Mouse (Mus musculus) adrenal gland, postnatal 14 days (tissue): ENCODE results near the gene 4930447C04Rik. TPM values are rescaled to one million over a fixed set of nuclear protein-coding genes. Genes with fewer than 3 reads are reported as not detected.
A peak's percentile ranks its signal among the peaks of the same experiment; 100 is the strongest.

Source experiments
- DNase-seq: peaks from one replicate; pipeline ENCODE4 v3.0.0; 2021; ENCODE audit warnings: mixed read lengths
- total RNA-seq: library from RNA; stranded (reverse); gene quantifications from 2 replicates; pipeline ENCODE4 v1.2.3, GENCODE M21; 2021

4930447C04Rik gene
- total RNA-seq, 1 experiment from 2014 or later = 1.1 TPM

DNA sequence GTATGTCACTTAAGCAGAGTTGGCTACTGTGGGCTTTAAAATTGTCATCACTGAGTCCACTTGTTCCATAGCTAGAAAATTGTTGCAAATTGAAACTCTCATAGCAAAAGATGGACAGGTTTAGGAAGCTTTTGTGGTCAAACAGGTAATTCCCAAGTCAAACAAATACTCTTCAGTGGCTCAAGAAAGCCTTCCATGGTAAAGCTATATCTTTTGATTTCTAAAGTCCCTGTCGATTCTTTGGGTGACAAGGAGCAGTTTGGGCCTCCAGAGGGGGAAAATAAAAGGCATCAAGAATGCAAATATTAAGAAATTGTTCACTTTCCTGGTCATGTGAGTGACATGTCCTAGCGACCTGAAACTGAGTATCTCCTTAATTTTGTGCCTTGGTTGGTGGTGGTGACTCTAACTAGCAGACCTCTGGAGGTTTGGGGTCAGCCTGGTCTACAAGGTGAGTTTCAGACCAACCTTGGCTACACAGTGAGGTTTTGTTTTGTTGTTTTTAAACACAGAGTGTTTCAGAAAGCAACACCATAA, 3.1 kb upstream of the 4930447C04Rik start:
- DNase-seq = no peak

DNA sequence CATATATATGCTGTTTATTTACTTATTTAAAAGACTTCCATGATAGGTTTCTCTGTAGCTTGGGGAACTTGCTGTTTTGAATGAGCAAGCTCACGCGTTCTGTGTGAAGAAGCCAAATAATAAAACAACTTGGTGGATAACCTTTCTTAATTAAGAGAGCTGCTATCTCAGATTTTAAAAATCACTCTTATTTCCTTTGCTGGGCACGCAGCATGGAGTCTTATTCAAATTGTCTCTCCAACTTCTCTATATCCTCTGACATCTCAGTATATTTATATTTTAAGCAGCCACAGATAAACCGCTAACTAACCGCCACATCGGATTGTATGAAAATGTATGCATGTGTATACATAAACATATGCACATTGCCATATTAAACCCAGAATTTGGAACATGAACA, 1.6 kb upstream of the 4930447C04Rik start:
- DNase-seq = no peak

DNA sequence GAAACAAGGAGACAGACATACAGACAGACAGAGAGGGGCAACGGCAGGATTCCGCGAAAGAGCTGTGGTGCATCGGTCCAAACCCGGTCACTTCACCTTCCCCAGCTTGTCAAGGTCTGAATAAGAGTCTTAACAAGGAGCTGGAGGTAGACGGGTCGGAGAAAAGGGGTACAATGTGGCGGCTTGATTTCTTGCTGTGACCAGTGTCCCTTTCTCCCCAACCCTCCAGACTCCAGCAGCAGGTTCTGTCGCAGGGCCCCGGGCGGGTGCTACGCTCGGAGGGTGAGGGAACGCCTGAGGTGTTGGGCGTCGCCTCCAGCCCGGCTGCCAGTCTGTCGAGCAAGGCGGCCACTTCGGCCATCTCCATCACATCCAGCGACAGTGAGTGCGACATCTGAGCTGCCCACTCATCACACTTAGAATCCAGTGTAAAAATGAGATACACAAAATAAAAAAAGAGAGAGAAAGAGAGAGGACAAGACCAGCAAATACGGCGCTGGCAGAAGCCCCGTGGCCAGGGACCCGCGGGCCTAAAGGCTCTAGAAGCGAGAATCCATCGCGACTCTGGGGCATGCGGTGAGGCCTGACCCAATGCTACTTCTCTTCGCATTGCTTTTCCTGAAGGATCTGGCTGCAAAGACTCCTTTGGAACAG, 951 bp upstream of the 4930447C04Rik start:
- no peak for DNase-seq

DNA sequence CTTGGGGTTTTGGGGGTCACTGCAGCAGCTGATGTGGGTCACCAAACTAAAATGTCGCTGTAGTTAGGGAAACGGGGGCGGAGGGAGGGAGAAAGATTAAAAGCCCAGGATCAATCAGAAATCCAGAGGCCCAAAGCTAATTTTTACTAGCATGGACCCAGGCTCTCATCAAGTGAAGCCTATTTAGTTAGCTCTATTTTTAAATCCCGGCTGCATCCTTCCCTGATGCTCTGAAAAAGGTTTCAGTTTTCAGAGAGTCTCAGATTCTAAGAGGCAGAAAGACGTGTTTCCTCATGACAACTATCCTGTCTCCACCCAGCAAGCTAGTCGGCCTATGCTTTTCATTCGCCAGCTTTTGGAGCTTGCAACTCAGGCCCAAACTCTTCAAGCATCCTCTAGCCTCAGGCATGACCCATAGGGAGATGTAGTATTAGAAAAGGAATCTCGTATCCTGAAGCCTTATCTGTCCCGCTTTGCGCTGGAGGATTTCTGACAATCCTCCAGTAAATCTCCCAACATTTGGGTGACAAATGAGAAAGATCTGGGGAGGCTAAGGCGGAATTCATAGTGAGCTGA, 336 bp upstream of the 4930447C04Rik start:
- no peak for DNase-seq

DNA sequence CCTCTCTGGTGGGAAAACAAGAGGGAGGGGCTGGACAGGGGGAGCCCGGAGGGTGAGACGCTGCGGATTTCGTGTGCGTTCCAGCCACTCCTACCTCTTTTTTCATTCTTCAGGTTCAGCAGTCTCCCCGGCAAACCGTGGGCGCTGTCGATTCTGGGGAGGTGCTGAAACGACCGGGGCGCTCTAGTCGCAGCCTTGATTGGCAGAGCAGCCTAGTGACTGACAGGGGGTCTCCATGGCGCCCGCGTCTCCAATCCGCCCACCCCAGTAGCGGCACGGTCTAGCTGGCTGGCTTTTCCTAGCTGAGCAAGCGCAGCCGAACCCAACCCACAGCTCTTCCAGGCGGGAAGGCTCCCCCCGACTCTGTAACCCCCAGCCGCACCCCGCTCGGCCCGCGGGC, 958 bp downstream of the 4930447C04Rik start, which contains the start of gene Six6:
TSS of gene Six6 (plus strand) at position 277 of the 400 bp plus-strand sequence.
- peak; percentile 45 for DNase-seq

DNA sequence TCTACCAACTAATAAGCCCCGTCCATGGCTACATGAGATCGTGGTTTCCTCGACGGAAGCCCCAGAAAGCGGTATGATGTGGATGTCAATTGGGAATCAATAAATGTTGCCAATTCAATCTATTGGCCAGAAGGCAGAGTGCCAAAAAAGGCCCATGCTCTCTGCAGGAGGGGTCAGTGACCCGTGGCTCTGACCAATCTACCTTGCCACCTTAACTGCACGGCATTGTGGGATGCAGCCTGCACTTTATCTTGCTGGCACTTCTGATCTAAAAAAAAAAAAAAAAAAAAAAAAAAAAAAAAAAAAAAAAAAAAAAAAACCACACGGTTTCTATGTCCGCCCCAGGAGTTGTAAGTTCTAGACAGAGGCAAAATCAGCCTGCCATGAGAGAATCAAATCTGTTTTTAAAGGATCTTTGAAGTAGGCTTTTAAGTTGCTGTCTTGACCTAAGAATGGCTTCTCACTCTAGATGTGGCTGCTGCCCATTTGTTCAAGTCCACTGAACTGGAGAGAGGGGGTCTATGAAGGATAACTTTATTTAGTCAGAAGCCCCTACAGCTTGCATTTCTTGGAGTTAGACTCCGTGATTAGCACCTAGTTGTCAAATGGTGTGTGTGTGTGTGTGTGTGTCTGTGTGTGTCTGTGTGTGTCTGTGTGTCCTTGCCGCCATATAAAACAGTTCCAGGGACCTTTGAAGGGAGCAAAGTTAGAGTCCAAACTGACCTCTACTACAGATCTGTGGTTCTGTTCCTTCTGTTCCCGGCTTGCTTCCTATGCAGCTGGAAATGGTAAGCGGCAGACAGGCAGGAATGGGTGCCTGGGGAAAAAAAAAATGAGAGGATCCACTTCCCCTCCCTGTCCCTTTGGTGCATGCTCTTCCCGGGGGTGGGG, 1.7 kb downstream of the 4930447C04Rik start:
- DNase-seq = no peak

DNA sequence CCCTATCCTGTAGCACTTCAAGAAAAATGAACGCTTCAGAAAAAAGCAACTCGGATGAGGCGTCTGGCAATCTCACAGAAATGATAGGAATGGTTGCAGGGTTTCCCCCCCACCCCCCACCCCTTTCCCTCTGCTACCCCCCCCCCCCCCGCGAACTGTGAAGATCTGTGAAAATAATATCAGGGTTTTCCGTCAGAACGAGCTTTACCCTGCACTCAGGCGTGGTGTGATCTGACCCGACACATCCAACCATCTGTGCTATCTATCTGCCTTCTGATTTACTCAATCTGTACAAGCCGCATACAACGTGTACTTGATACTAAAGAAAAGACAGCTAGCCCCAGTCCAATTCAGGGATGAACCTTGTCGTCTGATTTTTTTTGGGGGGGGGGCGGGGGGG, 2.4 kb downstream of the 4930447C04Rik start:
- DNase-seq = no peak

DNA sequence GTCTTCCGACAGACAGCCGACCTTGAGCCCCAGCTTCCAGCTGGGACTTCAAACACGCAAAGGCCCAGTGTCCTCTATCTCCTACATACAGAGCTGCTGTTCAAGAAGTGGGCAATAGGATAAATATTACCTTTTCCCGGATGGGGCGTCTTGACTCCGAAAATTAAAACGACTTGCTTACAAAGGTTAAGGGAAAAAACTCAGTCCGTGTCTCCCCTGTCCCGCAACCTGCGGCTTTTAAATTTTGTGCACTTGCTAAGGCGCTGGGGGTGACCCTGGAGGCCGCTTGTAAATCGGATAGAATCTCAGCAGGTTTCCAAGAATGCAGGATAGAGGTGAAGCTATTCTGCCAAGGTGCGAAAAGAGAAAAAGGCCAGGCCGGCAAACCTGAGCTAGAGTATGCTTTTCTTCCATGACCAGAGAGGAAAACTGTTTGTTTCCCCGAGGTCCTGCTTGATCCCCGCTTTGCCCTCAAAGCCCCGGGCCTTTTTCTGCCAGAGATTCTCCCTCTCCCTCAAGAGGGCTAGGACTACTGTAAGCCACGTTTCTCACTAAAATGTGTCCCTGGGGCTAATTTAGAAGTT, 2.9 kb downstream of the 4930447C04Rik start:
- no peak for DNase-seq

DNA sequence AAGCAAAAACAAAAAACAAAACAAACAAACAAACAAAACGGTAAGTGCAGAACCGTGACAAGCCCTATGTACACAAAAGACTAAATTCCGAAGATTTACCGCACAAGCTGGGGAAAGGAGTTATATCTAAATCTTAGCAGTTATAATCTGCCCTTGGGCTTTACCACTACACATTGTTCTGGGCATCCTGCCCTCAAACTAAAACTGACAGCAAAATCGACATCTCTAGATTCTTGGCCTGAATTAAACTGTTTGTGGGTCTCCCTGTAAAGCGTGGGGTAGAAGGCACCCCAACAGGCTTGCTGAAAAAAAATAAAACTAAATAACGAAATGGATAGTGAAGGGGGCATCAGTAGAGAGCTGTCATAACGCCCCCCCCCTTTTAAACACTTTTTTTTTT, 3.8 kb downstream of the 4930447C04Rik start:
- DNase-seq = no peak

DNA sequence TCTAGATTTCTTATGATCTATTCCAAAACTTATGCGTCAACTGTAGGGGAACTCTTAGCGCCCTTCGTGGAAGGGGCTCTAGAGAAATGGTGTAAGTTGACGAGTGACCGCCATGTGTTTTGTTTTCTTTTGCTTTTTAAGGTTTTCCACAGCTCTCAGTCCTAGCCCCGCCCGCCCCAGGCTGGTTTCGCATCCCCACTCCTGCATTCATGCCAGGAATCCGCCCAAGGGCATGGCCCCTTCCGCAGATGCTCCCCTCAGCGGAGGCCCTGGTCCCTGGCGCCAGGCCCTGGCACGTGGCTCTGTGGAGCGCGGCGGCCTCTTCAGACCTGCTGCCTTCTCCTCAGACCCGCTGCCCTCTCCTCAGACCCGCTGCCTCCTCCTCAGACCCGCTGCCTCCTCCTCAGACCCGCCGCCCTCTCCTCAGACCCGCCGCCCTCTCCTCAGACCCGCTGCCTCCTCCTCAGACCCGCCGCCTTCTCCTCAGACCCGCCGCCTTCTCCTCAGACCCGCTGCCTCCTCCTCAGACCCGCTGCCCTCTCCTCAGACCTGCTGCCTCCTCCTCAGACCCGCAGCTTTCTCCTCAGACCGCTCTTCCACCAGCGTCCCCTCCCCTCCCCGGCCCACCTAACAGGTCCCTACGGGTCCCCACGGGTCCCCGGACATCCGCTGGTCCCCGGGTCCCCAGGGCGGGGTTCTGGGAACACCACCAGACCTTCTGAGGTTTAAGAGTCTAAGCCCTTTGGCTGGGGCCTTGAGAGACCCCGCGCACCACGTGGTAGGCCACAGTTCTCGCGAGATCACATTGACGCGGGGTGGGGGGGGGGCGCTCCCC, 23.2 kb downstream of the 4930447C04Rik start:
- DNase-seq = peak; percentile 57

DNA sequence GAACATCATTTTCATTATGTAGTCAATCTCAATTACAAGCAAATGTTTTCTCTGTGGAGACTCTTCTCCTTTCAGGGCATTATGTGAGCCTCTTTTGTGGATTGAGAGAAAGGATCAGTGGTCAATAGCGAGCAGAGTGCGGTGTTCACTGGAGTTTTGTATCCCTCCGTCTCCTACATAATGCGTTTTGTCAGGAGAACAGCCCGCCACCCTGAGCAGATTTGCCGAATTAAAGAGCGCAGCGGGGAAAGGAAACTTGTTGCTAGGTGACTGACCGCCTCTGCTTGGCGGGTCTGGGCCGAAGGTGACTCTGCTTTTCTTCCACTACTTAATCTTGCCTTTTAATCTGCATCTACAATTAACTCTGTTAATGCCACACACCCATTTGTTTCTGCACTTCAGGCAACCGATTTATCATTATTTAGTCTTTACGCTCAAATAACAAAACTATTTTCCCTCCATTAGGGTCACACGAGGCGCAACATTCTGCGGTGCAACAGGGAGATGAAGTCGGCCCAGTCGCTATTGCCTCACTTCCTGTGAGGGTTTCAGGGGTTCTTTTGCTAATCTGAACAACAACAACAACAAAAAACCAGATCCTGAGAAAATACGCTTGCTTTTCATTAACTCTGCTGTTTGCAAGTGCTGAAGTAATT, 86.1 kb downstream of the 4930447C04Rik start:
- DNase-seq = peak; percentile 23

DNA sequence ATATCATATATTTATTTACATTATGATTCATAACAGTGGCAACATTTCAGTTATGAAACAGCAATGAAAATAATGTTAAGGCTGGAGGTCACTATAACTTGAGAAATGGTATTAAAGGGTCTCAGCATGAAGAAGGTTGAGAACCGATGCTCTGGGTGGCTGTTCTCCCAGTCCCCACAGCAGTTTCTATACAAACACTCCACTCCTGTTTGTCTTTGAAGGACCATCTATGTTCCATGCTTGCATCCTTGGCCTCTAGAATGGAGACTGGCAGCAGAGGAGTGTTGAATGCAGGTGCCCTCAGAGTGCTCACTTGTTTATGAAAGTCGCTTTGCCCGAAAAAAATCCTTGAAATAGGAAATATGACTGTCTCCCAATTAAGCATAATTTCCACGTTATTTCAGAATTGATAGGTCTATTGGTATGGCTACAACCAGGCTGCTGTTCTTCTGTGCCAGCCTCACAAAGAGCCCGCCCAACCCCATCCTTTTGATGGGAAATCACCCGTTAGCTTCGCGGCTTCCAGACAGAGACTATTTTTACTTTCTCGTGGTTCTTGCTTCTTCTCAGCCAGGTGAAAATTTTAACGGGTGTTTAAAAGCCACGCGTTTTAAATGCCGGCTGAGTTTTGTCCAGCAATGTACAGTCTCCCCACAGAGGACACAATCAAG, 87.0 kb downstream of the 4930447C04Rik start:
- DNase-seq = no peak

DNA sequence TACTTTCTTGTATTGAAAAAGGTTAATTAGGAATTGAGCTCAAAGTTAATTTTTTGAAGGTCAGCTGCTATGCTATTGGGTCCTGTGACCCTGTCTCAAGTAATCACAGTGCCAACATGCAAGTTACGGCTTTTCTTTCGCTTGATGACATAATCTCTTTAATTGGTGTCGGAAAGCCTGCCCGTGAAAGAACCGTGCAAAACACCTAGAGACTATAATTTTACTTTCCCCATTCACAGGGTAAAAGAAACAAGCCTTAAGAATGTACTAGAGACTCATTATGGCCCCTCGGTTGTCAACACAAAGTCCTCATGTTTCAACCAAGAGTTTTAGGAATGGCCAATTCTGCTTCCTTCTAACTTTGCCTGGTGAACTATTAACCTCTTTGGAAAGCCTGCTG, 88.3 kb downstream of the 4930447C04Rik start:
- no peak for DNase-seq

DNA sequence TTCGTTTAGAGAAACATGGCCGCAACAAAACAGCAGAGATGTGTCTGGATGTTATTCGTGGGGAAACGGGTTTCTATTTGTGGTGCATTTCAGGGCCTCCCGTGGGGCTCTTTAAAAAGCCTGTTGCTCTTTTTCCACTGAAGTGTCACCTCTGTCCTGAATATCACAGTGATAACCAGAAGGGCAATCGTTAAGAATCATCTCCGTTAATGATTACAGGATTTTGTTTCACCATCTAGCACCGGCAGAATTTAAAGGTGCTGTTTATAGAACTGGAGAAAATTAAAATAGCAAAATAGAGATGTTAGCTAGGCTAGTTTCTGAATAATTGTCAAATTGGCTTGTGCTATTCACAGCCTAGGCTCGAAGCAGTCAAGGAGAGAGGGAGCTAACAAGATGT, 90.4 kb downstream of the 4930447C04Rik start:
- no peak for DNase-seq

DNA sequence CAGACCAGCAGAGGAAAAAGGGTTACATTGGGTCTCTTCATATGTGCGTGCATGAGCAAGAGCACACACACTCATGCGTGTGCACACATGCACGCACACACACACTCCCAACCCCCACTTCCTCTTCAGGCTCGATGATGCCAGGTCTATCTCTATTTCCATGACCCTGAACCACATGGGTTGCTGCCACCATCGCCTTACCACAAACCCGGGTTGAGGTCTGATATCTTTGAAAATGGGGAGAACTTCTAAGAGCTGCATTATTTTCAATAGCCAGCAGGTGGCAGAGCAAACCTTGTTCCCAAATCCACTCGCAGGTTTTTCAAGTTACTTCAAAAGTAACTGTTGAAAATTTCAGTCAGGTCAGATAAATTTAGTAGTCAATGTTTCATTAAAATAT, 92.8 kb downstream of the 4930447C04Rik start:
- peak; percentile 45 for DNase-seq

DNA sequence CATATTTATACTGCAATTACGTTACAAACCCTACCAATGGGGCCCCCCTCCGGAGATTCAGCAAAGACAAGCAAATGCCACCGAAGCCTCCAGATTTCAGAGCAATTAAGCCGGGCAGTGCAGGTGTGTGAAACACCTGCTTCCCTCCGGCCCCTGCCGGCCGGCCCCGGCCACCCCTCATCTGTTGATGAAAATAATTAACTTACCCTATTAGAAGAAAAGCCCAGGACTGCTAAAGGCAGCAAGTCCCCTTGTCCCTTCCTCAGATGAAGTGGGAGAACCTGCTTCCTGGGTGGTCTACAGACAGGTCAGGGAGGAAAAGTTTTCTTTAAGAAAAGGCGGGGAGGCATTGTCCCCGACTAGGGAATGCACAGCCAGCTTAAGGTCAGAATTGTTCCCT, 94.6 kb downstream of the 4930447C04Rik start:
- DNase-seq = no peak

DNA sequence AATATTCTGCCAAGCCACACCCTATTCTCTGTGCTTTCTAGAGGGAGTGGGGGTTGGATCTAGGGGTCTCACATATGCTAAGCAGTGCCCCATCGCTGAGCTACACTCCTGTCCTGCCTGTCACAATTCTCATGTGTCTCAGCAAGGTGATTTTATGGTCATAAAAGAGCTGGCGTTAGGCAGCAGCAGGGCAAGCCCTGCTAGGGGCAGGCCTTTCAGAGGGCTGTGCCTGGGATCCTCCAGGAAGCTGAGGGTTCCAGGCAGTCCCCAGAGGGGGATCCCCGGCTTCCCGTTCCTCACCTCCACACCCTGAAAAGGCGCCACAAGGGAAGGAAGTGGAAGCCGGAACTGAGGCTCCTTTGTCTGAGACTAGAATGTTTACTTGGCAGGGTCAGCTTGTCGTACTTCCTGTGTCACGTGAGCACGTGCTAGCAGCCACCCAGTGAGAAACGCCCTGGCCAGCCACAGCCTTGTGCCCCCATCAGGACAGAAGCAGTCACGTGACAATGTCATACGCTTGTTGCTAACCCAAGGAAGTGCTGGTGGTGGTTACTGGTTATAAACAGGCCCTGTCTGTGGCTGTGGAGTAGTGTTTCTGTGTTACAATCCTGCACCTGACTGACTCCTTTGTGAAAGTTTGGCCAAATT, 96.5 kb downstream of the 4930447C04Rik start:
- peak; percentile 79 for DNase-seq

DNA sequence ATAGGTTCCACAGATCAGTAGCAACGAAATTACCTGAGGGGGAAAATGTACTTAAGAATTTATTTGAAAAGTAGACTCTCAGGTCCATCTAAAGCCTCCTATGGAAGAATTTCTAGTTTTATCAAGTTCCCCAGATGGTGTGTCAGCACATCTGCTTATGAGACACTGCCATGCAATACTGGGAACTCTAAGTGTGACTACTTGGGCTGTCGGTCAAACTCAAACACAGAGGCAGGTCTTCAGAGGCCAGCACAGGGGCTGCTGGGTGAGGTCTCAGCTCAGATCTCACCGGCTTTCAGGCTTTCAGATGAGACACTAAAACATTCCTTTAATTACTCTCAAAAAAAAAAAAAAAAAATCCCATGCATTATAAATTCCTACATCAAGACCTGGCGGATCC, 97.0 kb downstream of the 4930447C04Rik start:
- DNase-seq = no peak

DNA sequence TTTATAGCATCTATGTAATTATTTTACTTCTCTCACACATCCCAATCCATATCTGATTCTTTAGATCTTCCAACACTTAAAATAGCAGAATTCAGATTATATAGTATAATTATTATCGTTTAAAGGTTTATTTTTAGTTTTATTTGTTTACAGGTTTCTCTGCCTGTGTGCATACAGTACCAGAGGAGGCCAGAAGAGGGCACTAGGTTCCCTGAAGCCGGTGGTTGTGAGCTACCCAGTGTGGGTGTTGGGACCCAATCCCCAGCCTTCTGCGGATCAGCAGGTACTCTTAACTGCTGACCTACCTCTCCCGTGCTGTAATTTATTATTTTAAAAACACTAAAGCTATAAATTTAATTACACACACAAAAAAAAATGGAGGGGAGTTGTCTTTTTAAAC, 97.4 kb downstream of the 4930447C04Rik start:
- DNase-seq = no peak

DNA sequence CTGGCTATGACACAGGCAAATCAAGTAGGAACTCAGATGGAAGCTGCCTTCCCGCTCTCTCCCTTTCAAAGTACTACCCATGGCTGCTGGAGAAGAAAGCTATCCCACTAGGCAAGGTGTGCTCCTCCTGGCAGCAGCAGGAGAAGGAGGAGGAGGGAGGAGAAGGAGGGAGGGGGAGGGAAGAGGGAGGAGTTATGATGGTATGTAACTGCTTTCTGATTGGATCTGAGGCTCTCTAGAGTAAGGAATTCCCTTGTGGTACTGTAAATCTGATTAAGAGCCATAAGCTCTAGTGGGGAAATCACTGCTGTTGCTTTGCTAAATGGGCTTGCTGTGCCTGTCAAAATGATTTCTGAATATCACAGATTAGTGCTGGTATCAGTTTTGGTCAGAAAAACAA, 99.1 kb downstream of the 4930447C04Rik start:
- no peak for DNase-seq
